Mouse (Mus musculus): ENCODE data around the gene Alox15. TPM values are rescaled to one million over a fixed set of nuclear protein-coding genes. Genes with fewer than 3 reads are reported as not detected.
"Not testable (repeated sequence)": the region's sequence is repeated elsewhere in the genome, so short reads cannot be mapped to it uniquely, and the experiment has no call there.

The Alox15 gene
- 0.05 TPM in 1 of 2 replicates, not detected in the other for polyA plus RNA-seq (2015; fragmentation: Nextera tagmentation; extraction: Ambion mirVana)

DNA sequence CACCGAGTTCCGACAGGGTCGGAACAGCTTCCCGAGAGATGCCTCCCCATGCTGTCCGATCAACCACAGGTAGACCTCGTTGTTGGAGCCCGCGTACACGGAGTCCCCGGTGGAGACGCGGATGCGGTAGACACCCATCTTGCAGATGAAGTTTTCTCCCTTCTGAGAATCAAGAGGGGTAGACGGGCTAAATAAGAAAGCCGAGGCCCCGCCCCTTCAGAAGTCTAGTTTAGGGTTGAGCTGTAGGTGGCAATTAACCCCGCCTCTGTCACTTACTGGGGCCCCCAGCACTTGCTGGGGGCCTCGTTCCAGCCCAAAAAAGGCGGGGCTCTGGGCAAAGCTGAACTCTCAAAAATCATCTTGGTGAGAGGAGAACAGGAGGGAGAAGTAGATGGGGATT, at the start of gene Alox15:
Alox15 (minus strand) TSS at position 164 of the 400 bp plus-strand sequence.
- WGBS = under 1% methylated on average over 19 of the region's 19 CpGs

DNA sequence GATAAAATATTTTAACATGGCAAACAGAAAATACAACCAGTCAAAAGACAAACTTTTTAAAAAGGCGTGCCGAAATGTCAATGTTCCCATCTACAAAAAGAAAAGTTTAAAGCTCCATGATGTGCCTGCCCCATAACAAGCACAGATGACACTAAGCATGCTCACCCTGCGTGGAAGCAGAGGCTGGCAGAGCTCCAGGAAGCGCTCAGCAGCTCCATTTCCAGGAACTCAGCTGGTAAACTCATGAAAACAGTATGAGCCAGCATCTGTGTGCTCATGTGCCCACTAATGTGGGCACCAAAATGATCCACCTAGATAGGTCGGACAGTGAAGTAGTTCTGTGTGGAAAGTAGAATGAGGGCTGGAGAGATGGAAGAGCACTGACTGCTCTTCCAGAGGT, 37.6 kb upstream of the Alox15 start:
- Histone ChIP-seq H3K9ac (no peak overlapping the region), H3K27ac (no peak overlapping the region), H3K4me2 (replicated peaks) (no peak overlapping the region), H3K9me3 (no peaks in the 10 kb centered on the region), H3K4me3 (no peak overlapping the region), H3K36me3 (peaks cover 41% of the 10 kb centered on the region), H3K4me1 (no peaks in the 10 kb centered on the region), H3K27me3 (no peaks in the 10 kb centered on the region)
- WGBS = 91% methylated on average over 5 of the region's 5 CpGs
- ATAC-seq (ENCODE audit: low FRiP score, low read depth) = no peak

More for the DNA sequence above, at the start of gene Alox15:
- peak within 1 kb of the TSS; percentile 65 for H3K4me2 ChIP-seq (replicated peaks)
- H3K36me3 ChIP-seq = no peaks in the 10 kb centered on the region
- H3K9me3 ChIP-seq = no peaks in the 10 kb centered on the region
- peak within 1 kb of the TSS; percentile 37 for H3K4me3 ChIP-seq
- H3K9ac ChIP-seq = 0 out of 2 replicates have a peak within 1 kb of the TSS, but pooled peaks have one; percentile 14
- peaks cover 10% of the 10 kb centered on the region; the same call in 1 of the 2 replicates for H3K4me1 ChIP-seq
- no peak within 1 kb of the TSS for H3K27ac ChIP-seq
- no peak for ATAC-seq (ENCODE audit: low FRiP score, low read depth)
- H3K27me3 ChIP-seq = peaks cover 77% of the 10 kb centered on the region

DNA sequence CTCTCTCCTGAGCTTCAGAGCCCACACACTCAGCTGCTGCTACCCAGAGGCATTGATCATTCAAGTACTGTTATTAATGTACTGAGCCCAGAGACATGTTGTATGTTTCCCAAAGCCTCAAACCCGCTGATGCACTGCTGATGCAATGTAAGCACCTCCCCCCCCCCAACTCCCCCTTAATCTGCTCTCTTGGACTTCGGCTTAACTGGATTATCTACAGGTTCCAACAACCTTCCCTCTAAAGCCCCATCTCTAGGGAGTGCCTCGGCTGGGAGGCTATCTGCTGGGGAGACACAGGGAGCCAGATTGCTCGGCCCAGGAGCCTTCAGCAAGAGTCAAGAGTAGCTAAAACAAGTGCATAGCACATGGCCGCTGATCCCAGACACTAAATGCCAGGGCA, 35.6 kb upstream of the Alox15 start:
- no peak for ATAC-seq (ENCODE audit: low FRiP score, low read depth)
- 86% methylated on average over 5 of the region's 5 CpGs for WGBS
- Histone ChIP-seq H3K4me2 (replicated peaks) (no peak overlapping the region), H3K27ac (no peak overlapping the region), H3K9me3 (no peaks in the 10 kb centered on the region), H3K4me1 (no peaks in the 10 kb centered on the region), H3K27me3 (no peaks in the 10 kb centered on the region), H3K4me3 (no peak overlapping the region), H3K36me3 (peaks cover 26% of the 10 kb centered on the region), H3K9ac (no peak overlapping the region)

DNA sequence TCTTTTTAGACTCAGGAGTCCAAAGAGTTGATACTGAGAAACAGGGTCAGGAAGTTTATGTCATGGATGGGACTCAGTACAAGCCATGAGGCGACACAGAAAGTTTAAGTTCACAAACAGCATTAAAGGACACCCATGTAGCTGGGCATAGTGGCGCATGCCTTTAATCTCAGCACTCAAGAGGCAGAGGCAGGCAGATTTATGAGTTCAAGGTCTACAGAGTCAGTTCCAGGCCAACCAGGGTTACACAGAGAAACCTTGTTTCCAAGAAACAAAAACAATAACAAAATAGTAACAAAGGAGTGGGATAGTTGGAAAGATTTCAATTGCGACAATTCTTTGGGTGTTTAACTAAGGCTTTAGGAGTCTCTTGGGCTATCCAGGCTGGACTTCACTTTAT, 32.3 kb upstream of the Alox15 start:
- no peaks in the 10 kb centered on the region for H3K4me1 ChIP-seq
- H3K27me3 ChIP-seq = no peaks in the 10 kb centered on the region
- H3K4me3 ChIP-seq = no peak overlapping the region
- WGBS = 75% methylated on average over 3 of the region's 3 CpGs
- H3K9ac ChIP-seq = no peak overlapping the region
- no peak overlapping the region for H3K27ac ChIP-seq
- peaks cover 14% of the 10 kb centered on the region for H3K36me3 ChIP-seq
- no peak for ATAC-seq (ENCODE audit: low FRiP score, low read depth)
- H3K4me2 ChIP-seq (replicated peaks) = no peak overlapping the region
- H3K9me3 ChIP-seq = no peaks in the 10 kb centered on the region

DNA sequence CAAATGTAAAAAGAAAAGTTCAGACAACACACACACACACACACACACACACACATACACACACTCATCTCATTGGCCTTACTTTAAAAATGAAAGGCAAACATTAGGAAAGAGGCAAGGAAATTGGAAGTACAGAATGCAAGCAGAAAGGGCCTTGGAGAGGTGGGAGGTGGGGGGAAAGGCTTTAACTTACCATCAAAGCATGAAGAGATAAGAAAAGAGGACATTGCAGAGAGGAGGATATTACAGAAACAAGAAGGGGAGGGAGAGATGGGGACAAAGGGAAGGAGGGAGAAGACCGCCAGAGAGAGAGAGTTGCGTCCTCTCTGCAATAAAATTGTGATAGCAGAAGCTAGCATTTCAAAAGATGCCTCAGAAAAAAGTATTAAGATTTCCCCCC, 29.5 kb upstream of the Alox15 start:
- no peaks in the 10 kb centered on the region for H3K27me3 ChIP-seq
- no peak overlapping the region for H3K4me2 ChIP-seq (replicated peaks)
- H3K4me1 ChIP-seq = no peaks in the 10 kb centered on the region
- H3K27ac ChIP-seq = no peak overlapping the region
- H3K4me3 ChIP-seq = no peak overlapping the region
- H3K9ac ChIP-seq = no peak overlapping the region
- no peaks in the 10 kb centered on the region for H3K9me3 ChIP-seq
- H3K36me3 ChIP-seq = peaks cover 9% of the 10 kb centered on the region
- WGBS = 79% methylated on average over 2 of the region's 2 CpGs
- ATAC-seq (ENCODE audit: low FRiP score, low read depth) = no peak

DNA sequence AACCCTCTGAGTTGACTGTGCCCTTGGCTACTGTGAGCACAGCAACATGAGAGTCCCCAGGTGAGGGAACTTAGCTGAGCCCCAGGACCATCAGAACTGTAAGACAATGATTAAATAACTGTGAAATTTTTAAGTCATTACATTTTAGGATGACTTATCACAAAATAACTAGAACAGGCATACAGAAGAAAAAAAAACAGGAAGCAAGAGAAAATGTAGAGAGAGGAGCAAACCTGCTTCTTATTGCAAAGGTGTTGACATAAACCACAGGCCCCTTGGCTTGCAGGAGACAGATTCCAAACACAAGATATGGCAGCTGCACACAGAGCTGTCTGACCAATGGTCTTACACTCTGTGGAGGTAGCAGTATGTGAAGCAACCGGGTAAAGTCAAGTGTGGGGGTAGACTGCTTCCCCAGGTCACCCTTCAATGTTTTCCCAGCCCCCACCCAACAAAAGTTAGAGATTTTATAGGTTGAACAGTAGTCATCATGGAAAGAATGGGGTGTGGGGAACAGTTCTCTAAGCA, 28.7 kb upstream of the Alox15 start:
- Histone ChIP-seq H3K36me3 (peaks cover 6% of the 10 kb centered on the region), H3K27me3 (no peaks in the 10 kb centered on the region), H3K4me3 (no peak overlapping the region), H3K9me3 (no peaks in the 10 kb centered on the region), H3K27ac (no peak overlapping the region), H3K4me2 (replicated peaks) (no peak overlapping the region), H3K9ac (no peak overlapping the region), H3K4me1 (no peaks in the 10 kb centered on the region)
- ATAC-seq (ENCODE audit: low FRiP score, low read depth) = no peak
- 67% methylated on average over 1 of the region's 1 CpGs for WGBS

- Histone ChIP-seq H3K4me1 (no peaks in the 10 kb centered on the region), H3K9ac (no peak overlapping the region), H3K27ac (no peak overlapping the region), H3K4me3 (no peak overlapping the region), H3K9me3 (no peaks in the 10 kb centered on the region), H3K36me3 (no peaks in the 10 kb centered on the region), H3K4me2 (replicated peaks) (no peak overlapping the region), H3K27me3 (no peaks in the 10 kb centered on the region)
- 80% methylated on average over 6 of the region's 6 CpGs for WGBS
- no peak for ATAC-seq (ENCODE audit: low FRiP score, low read depth)
Observed at GRCm38 (mm10) chr11:70376054-70376453, 24.2 kb upstream of the Alox15 start.

DNA sequence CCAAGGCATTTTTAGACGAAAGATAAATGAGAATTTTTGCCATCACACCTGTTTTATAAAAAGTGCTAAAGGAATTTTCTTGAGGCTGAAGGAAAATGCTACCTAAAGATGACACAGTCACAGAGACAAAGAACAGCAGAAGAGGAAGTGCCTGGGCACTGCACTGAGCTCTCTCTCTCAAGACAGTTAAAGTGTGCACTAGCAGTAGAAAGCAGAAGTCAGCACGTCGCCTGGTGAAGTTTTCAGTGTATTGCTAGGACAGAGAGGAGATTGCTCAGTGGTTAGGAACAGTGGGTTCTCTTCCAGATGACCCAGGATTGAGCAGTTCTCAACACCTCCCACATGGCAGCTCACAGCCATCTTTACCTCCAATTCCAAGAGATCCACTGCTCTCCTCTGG, 22.5 kb upstream of the Alox15 start:
- ATAC-seq (ENCODE audit: low FRiP score, low read depth) = no peak
- 69% methylated on average over 3 of the region's 3 CpGs for WGBS

DNA sequence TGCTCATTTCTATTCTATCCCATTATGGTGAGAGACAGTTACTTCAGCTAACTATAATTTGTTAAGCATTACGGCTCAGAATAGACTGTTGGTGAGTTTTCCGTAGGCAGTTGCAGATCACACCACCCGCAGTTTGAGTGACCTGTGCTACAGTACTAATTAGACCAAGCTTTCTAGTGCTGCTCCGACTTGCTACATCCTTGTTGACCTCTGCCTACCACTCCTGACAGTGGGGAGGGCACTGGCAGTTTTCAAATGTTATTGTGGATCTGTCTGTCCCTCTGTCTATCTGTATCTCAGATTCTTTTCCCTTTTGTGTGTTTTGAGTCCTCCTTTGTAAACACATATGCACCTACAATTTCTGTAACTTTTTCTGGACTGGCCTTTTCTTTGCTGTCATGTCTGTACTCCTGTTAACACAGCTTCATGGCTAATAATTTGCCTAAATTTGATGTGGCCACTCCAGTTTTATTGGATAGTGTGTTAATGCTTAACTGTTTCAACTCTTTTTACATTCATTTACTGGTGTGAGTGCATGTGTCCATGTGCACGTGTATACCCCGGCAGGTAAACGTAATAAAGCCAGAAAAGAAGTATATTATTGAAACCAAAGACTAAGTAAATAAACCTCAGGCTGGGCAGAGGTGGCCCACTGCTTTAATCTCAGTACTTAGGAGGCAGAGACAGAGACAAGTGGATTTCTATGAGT, 21.2 kb upstream of the Alox15 start:
- WGBS = 68% methylated on average over 7 of the region's 7 CpGs

More for the DNA sequence above, 22.5 kb upstream of the Alox15 start:
- Histone ChIP-seq H3K9me3 (no peaks in the 10 kb centered on the region), H3K4me1 (no peaks in the 10 kb centered on the region), H3K4me3 (no peak overlapping the region), H3K27me3 (no peaks in the 10 kb centered on the region), H3K9ac (no peak overlapping the region), H3K36me3 (no peaks in the 10 kb centered on the region), H3K27ac (no peak overlapping the region), H3K4me2 (replicated peaks) (no peak overlapping the region)

DNA sequence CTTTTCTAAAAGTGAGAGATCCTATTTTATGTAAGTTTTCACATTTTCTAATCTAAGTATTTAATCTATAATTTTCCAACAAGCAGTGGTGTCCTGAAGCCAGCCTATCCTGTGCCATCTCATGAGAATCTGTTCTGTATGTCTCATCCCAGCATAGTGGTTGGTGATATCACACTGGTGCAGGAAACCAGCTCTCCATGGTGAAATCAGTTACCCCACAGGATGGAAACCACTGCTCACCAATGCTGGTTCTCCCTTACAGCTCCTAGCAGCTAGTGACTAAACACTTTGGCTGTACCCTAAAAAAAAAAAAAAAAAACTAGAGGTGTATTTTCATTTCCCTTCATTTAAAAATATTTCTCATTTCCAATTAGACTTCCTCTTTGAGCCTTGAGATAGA, 20.6 kb upstream of the Alox15 start:
- Histone ChIP-seq H3K4me1 (no peaks in the 10 kb centered on the region), H3K36me3 (no peaks in the 10 kb centered on the region), H3K9me3 (no peaks in the 10 kb centered on the region), H3K9ac (no peak overlapping the region), H3K4me2 (replicated peaks) (no peak overlapping the region), H3K27me3 (no peaks in the 10 kb centered on the region), H3K27ac (no peak overlapping the region), H3K4me3 (no peak overlapping the region)
- no peak for ATAC-seq (ENCODE audit: low FRiP score, low read depth)

More for the DNA sequence above, 21.2 kb upstream of the Alox15 start:
- Histone ChIP-seq H3K27ac (no peak overlapping the region), H3K4me1 (no peaks in the 10 kb centered on the region), H3K27me3 (no peaks in the 10 kb centered on the region), H3K4me3 (no peak overlapping the region), H3K4me2 (replicated peaks) (no peak overlapping the region), H3K9ac (no peak overlapping the region), H3K36me3 (no peaks in the 10 kb centered on the region), H3K9me3 (no peaks in the 10 kb centered on the region)
- no peak for ATAC-seq (ENCODE audit: low FRiP score, low read depth)

GRCm38 (mm10) chr11:70368626-70369025, 16.8 kb upstream of the Alox15 start:
- not testable (repeated sequence) for H3K9ac ChIP-seq

DNA sequence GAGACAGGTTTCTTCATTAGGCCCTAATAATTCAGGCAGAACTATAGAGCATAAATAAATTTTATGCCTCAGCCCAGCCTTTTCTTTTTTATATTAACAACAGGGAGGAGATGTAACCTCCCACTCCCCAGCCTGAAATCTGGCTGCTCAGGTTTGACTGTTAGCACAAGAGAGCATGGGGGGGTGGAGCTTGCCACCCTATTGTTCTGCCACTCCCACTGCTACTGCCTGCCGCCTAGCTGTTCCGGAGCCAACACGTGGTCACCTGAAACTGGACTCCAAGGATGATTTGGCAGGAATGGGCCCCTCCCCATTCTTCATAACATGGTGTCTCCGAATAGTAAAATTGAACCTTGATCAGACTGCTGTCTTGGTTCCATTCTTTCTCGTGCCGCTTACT, 15.9 kb upstream of the Alox15 start:
- H3K4me1 ChIP-seq; H3K27me3 ChIP-seq; H3K4me2 ChIP-seq (replicated peaks); H3K9me3 ChIP-seq; H3K36me3 ChIP-seq; H3K4me3 ChIP-seq; ATAC-seq (ENCODE audit: low FRiP score, low read depth); H3K27ac ChIP-seq; H3K9ac ChIP-seq: not testable (repeated sequence)
- 91% methylated on average over 6 of the region's 6 CpGs for WGBS

More at GRCm38 (mm10) chr11:70368626-70369025, 16.8 kb upstream of the Alox15 start:
- not testable (repeated sequence) for H3K9me3 ChIP-seq; H3K4me2 ChIP-seq (replicated peaks); H3K27me3 ChIP-seq; H3K36me3 ChIP-seq; H3K4me1 ChIP-seq; H3K4me3 ChIP-seq; H3K27ac ChIP-seq; ATAC-seq (ENCODE audit: low FRiP score, low read depth)
- WGBS = 81% methylated on average over 2 of the region's 2 CpGs

GRCm38 (mm10) chr11:70348630-70349029, 3.2 kb downstream of the Alox15 start:
- Histone ChIP-seq H3K27ac (no peak overlapping the region), H3K4me3 (no peak overlapping the region), H3K9ac (no peak overlapping the region), H3K4me1 (peaks cover 10% of the 10 kb centered on the region; the same call in 1 of the 2 replicates), H3K9me3 (no peaks in the 10 kb centered on the region), H3K27me3 (peaks cover 79% of the 10 kb centered on the region), H3K4me2 (replicated peaks) (no peak overlapping the region), H3K36me3 (no peaks in the 10 kb centered on the region)
- WGBS = 76% methylated on average over 9 of the region's 9 CpGs
- no peak for ATAC-seq (ENCODE audit: low FRiP score, low read depth)
